In the genomic region with DNA sequence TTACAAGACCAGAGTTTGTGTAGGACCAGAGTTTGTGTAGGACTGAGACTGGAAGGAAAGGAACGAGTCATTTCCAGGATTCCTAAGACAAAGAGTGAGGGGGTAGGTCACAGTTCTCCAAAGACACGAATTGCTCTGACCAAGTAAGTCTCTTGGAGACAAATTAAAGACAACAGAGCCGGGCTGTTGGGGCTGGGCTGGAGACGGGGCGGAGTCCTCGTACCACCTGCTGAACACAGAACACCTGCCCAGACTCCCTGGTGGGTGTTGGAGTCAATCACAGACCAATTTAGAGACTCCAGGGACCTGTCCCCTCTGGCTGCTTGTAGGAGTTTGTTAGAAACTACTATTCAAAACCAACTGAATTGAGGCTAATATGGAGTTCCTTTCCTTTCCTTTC, we compare ENCODE assay signal across 24 mouse cellular contexts. TPM values are rescaled to one million over a fixed set of nuclear protein-coding genes. Genes with fewer than 3 reads are reported as not detected.
DNase-seq lines count a peak whose midpoint lies in the region; ATAC-seq and TF ChIP-seq lines count a peak whose summit lies in the region.
"Had no signal": no experiment of that assay in that cellular context is flagged by ENCODE, and none has a peak within 500 bp of the region (broad histone marks: within the 10 kb centered on the region; RNA-seq: fewer than 3 reads in every experiment).

No protein-coding gene starts in this region.

- TF ChIP-seq POLR2A in ES-Bruce4 (IDR thresholded peaks at IDR 0.05; ENCODE audit: insufficient read depth, low read length) = no peak

- H3K4me1 ChIP-seq in ES-Bruce4 (ENCODE audit: control insufficient read depth, insufficient read depth, low read length) = peaks cover 4% of the 10 kb centered on the region
- H3K4me1 ChIP-seq in intestine, embryonic 15.5 days (replicated peaks) = no peaks in the 10 kb centered on the region
- H3K4me1 ChIP-seq: embryonic facial prominence, embryonic 15.5 days; heart, embryonic 10.5 days; heart, embryonic 13.5 days had no signal

- H3K27me3 ChIP-seq in ES-Bruce4 (ENCODE audit: control insufficient read depth, insufficient read depth, low read length, poor library complexity, severe bottlenecking) = no peaks in the 10 kb centered on the region
- no peaks in the 10 kb centered on the region for H3K27me3 ChIP-seq in intestine, embryonic 15.5 days (replicated peaks)
- H3K27me3 ChIP-seq: embryonic facial prominence, embryonic 15.5 days; heart, embryonic 13.5 days had no signal

- H3K36me3 ChIP-seq in ES-Bruce4 (ENCODE audit: control insufficient read depth, insufficient read depth, low read length, poor library complexity, severe bottlenecking) = no peaks in the 10 kb centered on the region
- H3K36me3 ChIP-seq in intestine, embryonic 15.5 days = no peaks in the 10 kb centered on the region
- H3K36me3 ChIP-seq: embryonic facial prominence, embryonic 15.5 days; heart, embryonic 10.5 days; heart, embryonic 13.5 days had no signal

- TF ChIP-seq CTCF in ES-Bruce4 (IDR thresholded peaks at IDR 0.05; ENCODE audit: low read depth, low read length) = no peak

- WGBS in intestine, embryonic 15.5 days = 67% methylated on average over 6 of the region's 6 CpGs

- peak overlapping the region; percentile 98 for H3K27ac ChIP-seq in ES-Bruce4 (ENCODE audit: insufficient read depth, low read length)
- no peak overlapping the region for H3K27ac ChIP-seq in intestine, embryonic 15.5 days
- H3K27ac ChIP-seq: embryonic facial prominence, embryonic 15.5 days; heart, adult 2 months; heart, embryonic 10.5 days; heart, embryonic 13.5 days; hindbrain, embryonic 14.5 days; hindbrain, postnatal 0 days had no signal

- TF ChIP-seq EP300 in ES-Bruce4 (IDR thresholded peaks at IDR 0.05; ENCODE audit: insufficient read depth, low read depth, low read length) = peak; percentile 90

- no peak overlapping the region for H3K9ac ChIP-seq in ES-Bruce4 (ENCODE audit: low read depth, poor library complexity, severe bottlenecking)
- no peak overlapping the region for H3K9ac ChIP-seq in intestine, embryonic 15.5 days
- H3K9ac ChIP-seq: embryonic facial prominence, embryonic 15.5 days; forebrain, postnatal 0 days; heart, embryonic 13.5 days; hindbrain, embryonic 14.5 days had no signal

- H3K9me3 ChIP-seq in ES-Bruce4 (replicated peaks; ENCODE audit: control insufficient read depth, insufficient read depth, low read length, poor library complexity, severe bottlenecking) = peaks cover 7% of the 10 kb centered on the region; the same call in 1 of the 2 replicates
- H3K9me3 ChIP-seq in intestine, embryonic 15.5 days = no peaks in the 10 kb centered on the region
- H3K9me3 ChIP-seq: embryonic facial prominence, embryonic 15.5 days; heart, embryonic 10.5 days; heart, embryonic 13.5 days had no signal

- H3K4me3 ChIP-seq in ES-Bruce4 (ENCODE audit: low read depth, low read length) = no peak overlapping the region
- H3K4me3 ChIP-seq in intestine, embryonic 15.5 days (replicated peaks) = no peak overlapping the region
- H3K4me3 ChIP-seq: embryonic facial prominence, embryonic 15.5 days; heart, adult 2 months; heart, embryonic 10.5 days; heart, embryonic 13.5 days had no signal

- H3K4me2 ChIP-seq in intestine, embryonic 15.5 days (replicated peaks) = no peak overlapping the region
- H3K4me2 ChIP-seq: embryonic facial prominence, embryonic 15.5 days; heart, embryonic 13.5 days; hindbrain, embryonic 14.5 days had no signal

- DNase-seq in 416B (ENCODE audit: low read depth) = peak; percentile 5
- DNase-seq in R1 (ENCODE audit: low read depth, low spot score) = peak; percentile 91
- DNase-seq in heart, adult 18-20 months = no peak
- DNase-seq in urinary bladder, postnatal 14 days (ENCODE audit: low spot score) = no peak
- DNase-seq: adrenal gland, adult 2 months; adrenal gland, postnatal 14 days; cerebellum, adult 11 months; cerebellum, postnatal 36 days; embryo, embryonic 11 days; forebrain, postnatal 0 days; gastrocnemius, postnatal 25 days; heart, postnatal 4 days; kidney, adult 11 months; kidney, adult 8-10 months had no signal

- no peak for ATAC-seq in intestine, embryonic 15.5 days
- ATAC-seq: CD4-positive, CD25-positive, alpha-beta regulatory T cell, adult 4 months; forebrain, embryonic 14.5 days; forebrain, postnatal 0 days; hindbrain, postnatal 0 days had no signal

RNA-seq across cellular contexts. Expression of a gene that starts 28.4 kb away (rescaled TPM):
- polyA plus RNA-seq in ES-Bruce4 (2011; ENCODE audit: insufficient read depth, insufficient read length, low read depth, missing spikeins) = 21.6 and 26.6 TPM in 2 replicates
- total RNA-seq in heart, adult 18-20 months (2021) = 1 to 10 TPM; 4.0 to 4.3 TPM
- 13.6 and 14.4 TPM in 2 replicates for polyA plus RNA-seq in intestine, embryonic 15.5 days (2015; fragmentation: Nextera tagmentation; extraction: Ambion mirVana)

Comparison
In these comparisons a context has a peak if more than half of its experiments do, and no peak if none do; other contexts are left out.
1. DNase-seq: peak in 416B (single experiment) and R1 (single experiment); none in heart, adult 18-20 months (0 of 2) and urinary bladder, postnatal 14 days (single experiment).